Mouse (Mus musculus): ENCODE measurements around the gene Clmn.

The Clmn gene

DNA sequence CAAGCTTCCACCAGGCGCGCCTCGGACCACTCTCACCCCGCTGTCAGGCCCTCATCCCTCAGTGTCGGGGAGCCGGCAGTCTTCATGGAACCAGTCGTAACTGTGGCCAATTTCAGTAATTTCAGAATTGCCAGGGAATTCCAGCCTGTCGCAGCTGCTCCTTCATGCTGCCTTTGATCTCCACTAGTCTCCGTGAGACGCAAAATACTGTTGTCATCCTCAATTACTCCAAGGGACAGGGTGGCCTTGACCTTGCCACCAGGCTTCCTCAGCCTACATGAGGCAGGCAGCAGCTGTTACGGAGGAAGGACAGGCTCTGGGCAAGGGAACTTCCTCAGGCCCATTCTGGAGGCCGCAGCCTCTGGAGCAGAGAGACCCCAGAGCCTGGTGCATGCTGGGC, 15.5 kb upstream of the Clmn start:
- no peak for DNase-seq (ENCODE audit: extremely low spot score, low read depth, low spot score)

DNA sequence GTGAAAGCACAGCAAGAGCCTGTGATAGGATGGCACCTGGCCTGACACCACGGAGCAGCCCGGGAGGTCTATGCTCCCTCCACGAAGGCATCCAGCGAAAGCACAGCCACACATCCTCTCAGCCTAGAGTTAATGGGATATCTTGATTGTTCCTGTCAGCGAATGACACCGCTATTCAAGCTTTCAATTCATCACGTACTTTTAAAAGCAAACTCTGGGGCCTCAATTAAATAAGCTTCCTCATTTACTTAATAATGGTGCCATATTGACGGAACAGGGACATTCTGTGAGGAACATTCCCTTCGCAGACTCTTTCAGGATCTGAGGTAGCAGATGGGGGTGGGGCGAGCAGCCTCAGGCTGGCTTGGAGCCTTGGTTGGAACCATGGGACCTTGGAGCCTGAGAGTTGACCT, 14.7 kb upstream of the Clmn start:
- no peak for DNase-seq (ENCODE audit: extremely low spot score, low read depth, low spot score)

DNA sequence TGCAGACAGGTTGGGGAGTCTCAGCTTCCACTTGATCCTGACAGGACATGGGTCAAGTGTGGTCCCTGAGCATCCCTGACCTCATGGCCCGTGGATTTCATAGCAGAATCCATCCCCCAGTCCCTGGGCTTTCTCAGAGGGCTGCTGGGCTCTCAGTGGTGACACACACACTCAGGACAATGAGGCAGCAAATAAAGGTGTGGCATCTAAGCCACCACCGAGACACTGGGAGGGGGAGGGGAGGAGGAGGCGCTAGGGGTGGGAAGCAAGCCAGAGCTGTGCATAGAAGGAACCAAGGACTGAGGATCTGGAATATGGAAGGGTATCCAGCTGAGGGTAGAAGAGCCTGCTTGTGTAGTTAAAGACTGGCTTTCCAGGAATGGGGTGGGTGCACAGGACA, 11.2 kb upstream of the Clmn start:
- no peak for DNase-seq (ENCODE audit: extremely low spot score, low read depth, low spot score)

DNA sequence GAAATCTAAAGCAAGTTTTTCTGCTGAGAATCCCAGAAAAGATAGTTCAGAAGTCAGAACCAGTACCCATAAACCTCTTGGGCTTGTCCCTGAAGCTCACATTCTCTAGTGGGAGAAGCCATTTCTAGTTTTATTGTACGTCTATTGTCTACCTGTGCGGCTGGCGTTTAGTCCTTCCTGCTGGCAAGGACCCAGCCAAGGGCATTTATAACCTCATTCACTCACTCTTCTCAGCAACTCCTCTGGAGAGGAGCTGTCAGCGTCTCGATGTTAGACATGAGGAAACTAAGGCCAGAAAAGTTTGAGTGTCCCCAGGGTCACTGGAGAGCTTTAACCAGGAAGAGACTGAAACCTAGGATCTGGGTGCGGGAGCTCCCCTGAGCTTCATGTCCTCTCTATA, 7.1 kb upstream of the Clmn start:
- no peak for DNase-seq (ENCODE audit: extremely low spot score, low read depth, low spot score)

GRCm38 (mm10) chr12:104869737-104870136, 4.9 kb upstream of the Clmn start:
- DNase-seq (ENCODE audit: extremely low spot score, low read depth, low spot score), result no peak

DNA sequence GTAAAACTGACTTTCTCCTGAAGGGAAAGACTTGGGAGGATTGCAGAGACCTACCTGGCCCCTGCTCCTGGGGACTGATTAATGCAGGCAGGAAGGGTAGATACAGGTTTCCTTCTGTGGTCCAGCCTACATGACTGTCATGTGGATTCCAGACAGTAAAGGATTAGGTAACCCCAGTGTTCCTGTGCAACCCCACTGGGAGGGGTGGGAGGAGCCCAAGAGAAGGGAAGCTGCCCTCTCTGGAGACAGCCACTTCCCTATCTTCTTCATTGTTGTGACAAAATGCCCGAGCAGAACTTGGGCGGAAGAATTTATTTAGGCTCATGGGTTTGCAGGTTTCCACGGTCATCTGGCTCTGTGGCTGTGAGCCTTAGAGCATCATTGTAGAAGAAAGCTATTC, 3.6 kb upstream of the Clmn start:
- DNase-seq (ENCODE audit: extremely low spot score, low read depth, low spot score), result no peak

DNA sequence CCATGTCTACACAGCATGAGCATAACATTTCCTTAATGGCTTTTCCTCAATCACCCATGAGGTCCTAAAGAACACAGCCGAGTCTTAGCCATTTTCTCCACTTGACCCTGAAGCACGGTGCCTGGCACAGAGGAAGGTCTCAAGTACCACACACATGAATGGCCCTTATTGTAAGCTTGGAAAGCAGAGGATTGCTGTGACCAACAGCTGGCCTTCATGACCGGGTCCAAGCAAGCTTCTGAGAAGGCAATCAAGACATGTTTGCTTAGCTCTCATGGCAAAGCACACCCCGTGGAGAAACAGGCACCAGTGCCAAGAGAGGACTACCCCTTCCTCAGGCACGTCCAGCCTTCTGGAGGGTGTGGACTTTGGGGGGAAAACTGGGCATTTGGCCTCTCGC, 3.0 kb upstream of the Clmn start:
- DNase-seq (ENCODE audit: extremely low spot score, low read depth, low spot score), result no peak

GRCm38 (mm10) chr12:104865166-104865535, 275 bp upstream of the Clmn start:
- DNase-seq (ENCODE audit: extremely low spot score, low read depth, low spot score), result no peak

DNA sequence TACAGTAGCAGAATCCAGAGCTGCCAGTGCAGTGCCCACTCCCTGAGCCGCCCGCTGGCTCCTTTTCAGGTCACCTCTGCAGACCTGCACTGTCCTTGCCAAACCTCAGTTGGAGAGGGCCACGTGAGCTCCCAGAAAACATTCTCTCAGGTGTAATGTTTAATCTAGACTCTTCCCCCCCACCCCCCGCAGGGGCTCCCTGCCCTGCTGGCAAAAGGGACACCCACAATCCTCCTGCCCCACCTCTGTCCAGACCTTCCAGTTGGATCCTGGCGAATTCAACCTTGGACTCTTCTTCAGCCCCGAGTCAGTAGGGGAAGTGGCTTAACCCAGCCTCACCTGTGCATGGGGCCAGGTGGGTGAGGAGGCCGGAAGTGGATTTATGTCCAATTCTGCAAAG, 1.2 kb downstream of the Clmn start:
- DNase-seq (ENCODE audit: extremely low spot score, low read depth, low spot score), result no peak

DNA sequence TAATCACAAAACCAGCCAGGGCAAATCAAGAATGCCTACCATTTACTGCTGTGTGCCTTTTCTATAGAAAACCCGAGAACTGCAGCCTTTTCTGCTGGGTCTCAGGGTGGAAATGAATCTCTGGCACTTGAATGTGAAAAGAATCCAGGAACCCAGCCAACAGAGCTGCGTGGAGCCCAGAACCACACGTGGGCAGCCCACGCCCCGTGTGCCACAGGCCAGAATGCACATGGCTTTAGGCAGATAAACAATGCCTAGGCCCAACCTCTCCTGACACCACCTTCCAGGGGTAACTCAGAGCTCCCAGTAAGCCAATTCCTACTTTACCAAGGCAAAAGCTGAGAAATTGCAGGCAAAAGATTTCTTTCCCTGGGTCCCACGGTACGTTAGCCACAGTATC, 5.7 kb downstream of the Clmn start:
- no peak for DNase-seq (ENCODE audit: extremely low spot score, low read depth, low spot score)

DNA sequence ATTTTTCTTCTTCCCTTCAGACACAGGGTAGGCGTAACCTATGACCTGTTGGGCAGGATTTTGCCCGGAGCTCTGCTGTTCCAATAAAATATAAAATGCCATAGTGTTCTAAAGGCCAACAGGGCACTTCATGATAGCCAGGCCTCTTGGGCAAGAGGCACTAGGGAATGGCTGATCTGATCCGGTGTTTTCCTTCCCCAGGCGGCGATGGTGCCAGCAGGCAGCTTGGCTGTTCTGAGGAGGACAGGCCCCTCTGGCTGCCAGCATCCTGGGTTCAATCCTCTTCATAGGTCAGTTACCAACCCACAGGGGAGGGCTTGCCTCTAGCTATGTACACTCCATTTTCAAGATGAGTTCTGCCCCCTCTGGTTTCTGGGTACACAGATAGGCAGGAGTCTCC, 6.1 kb downstream of the Clmn start:
- DNase-seq (ENCODE audit: extremely low spot score, low read depth, low spot score), result no peak

GRCm38 (mm10) chr12:104857614-104858013, 7.3 kb downstream of the Clmn start:
- no peak for DNase-seq (ENCODE audit: extremely low spot score, low read depth, low spot score)

GRCm38 (mm10) chr12:104856540-104856939, 8.3 kb downstream of the Clmn start:
- no peak for DNase-seq (ENCODE audit: extremely low spot score, low read depth, low spot score)

DNA sequence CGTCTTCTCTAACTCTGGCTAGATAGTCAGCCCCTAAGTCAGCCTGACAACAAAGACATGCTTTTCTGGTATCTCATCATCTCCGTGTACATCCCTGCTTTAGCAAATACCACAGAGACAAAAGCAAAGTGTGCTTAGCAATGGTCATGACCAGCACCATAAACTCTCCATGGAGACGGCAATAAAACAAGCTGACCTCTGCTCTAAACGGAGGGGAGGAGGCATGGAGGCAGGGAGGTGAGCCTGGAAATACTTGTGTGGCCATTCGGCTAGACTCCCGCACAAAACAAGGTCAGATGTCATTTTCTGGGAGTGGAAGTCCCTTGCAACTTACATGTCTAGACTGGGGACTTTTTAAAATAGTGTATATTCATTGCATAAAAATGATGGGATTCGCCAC, 9.3 kb downstream of the Clmn start:
- no peak for DNase-seq (ENCODE audit: extremely low spot score, low read depth, low spot score)

DNA sequence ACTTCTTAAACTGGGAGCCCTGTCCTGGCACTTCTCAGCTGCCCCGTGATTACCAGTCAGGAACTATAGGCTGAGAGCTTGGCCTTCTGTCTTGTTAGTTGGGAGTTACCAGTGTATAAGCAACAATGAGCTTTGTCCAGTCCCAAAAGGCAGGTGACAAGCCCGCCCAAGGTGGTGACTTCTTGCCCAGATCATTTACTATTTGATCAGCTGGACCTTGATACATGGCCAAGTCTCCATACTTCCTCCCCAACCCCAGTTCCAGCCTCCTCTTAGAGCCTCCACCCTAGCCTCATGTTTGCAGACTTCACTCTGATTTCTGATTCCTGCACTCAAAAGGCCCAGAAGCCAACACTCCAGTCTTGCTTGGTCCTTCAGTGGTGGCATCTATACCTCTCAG, 10.1 kb downstream of the Clmn start:
- no peak for DNase-seq (ENCODE audit: extremely low spot score, low read depth, low spot score)

- DNase-seq (ENCODE audit: extremely low spot score, low read depth, low spot score), result no peak
These were observed 11.5 kb downstream of the Clmn start for GRCm38 (mm10) chr12:104853374-104853773.

- peak; percentile 56 for DNase-seq (ENCODE audit: extremely low spot score, low read depth, low spot score)
These were observed 13.0 kb downstream of the Clmn start for GRCm38 (mm10) chr12:104851711-104852508.

- no peak for DNase-seq (ENCODE audit: extremely low spot score, low read depth, low spot score)
These were observed 14.8 kb downstream of the Clmn start for GRCm38 (mm10) chr12:104850119-104850518.

DNA sequence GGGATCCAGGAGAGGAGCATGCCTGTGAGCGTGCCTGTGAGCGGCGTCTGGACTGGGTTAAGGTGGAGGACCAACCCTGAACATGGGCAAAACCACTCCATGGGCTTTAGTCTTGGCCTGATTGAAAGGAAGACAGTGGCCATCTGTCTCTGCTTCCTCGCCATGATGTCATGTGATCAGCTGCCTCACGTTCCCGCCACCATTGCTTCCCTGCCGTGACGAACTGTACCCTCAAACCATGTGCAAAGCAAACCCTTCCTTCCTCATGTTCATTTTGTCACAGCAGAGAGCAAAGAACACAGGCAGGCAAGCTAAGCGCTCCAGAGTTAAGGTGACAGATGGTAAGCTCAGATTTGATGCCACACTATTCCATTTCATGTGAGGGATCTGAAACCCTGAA, 16.2 kb downstream of the Clmn start:
- no peak for DNase-seq (ENCODE audit: extremely low spot score, low read depth, low spot score)

- DNase-seq (ENCODE audit: extremely low spot score, low read depth, low spot score), result no peak
These were observed 17.6 kb downstream of the Clmn start for GRCm38 (mm10) chr12:104847227-104847626.

DNA sequence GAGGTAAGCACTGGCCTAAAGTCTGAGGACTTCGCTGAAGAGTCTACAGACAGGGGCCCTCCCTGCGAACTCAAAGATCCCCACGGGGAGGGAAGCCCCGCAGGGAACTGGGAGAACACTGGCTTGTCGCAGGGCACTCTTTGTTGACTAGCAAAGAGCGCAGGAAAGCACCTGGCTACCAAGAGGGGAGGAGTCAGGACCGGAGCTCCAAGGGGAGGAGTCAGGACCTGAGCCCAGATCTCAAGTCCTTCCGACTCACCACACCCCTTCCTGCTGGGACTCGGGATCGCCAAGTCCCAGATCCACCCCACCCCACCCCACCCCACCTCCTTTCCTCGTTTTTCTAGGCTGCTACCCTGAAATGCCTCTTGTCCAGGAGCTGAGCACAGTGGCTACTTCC, 19.2 kb downstream of the Clmn start:
- no peak for DNase-seq (ENCODE audit: extremely low spot score, low read depth, low spot score)

GRCm38 (mm10) chr12:104844989-104845388, 19.9 kb downstream of the Clmn start:
- DNase-seq (ENCODE audit: extremely low spot score, low read depth, low spot score), result no peak

DNA sequence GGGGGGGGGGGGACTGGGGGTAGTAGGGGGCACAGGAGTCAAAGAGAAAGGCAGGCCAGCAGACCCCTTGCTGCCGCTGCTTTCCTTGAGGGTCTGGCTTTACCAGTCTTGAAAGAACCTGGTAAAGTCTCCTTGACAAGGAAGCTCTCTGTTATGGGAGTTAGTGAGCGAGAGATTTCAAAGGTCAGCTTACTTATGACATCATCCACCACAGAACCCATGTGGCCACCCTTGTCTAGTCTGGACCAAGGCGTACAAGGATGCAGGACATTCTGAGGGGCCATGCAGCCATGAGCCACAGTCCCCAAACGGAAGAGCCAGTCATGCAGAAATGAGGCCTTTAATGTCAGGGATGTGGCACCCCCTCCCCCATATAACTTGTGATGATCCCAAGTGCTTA, 20.6 kb downstream of the Clmn start:
- DNase-seq (ENCODE audit: extremely low spot score, low read depth, low spot score), result no peak

Measured in hindlimb bud, embryonic 11.5 days (tissue).